ENCODE assay signal across 8 mouse cellular contexts in the genomic region with DNA sequence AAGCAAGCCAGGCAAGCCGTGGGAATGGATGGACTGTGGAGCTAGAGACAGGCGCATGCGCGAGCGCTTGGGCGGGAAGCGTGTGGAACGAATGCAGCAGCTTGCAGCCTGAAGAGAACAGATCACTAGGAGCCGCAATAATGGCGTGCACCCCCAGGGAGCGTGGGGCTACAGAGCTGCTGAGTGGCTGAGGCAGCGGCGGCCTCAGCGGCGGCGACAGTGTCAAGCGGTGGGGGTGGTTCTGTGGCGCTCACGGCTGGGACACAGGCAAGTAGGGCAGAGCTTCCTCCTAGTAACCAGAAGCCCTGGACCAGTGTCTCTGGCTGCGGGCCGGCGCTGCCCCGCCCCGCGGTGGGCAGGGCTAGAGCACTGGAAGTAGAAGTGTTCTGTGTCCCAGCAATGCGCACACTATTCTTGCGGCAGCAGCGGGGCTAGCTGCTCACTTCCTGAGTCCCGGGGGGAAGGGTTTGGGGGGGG. TPM values are rescaled to one million over a fixed set of nuclear protein-coding genes. Genes with fewer than 3 reads are reported as not detected.
A peak's percentile ranks its signal among the peaks of the same experiment; 100 is the strongest.
DNase-seq lines count a peak whose midpoint lies in the region; ATAC-seq lines count a peak whose summit lies in the region.

No protein-coding gene starts in this region.

- H3K9ac ChIP-seq in hindbrain, embryonic 11.5 days (ENCODE audit: low read depth, low read length), result peak overlapping the region; percentile 65

- peak overlapping the region; percentile 38 for H3K4me3 ChIP-seq in hindbrain, embryonic 11.5 days (ENCODE audit: low read depth, low read length)

- H3K27me3 ChIP-seq in hindbrain, embryonic 11.5 days (ENCODE audit: control insufficient read depth, insufficient read depth, low read length), result no peaks in the 10 kb centered on the region

- under 1% methylated on average over 26 of the region's 29 CpGs for WGBS in hindbrain, embryonic 11.5 days

- peak; percentile 94 for DNase-seq in MEL-GATA-1-ER (ENCODE audit: extremely low read depth, low read depth)
- DNase-seq in cerebellum, adult 8-10 months, result peak; percentile 91
- peak; percentile 95 for DNase-seq in hindbrain, embryonic 11.5 days (ENCODE audit: low spot score)
- DNase-seq in layer of hippocampus, postnatal 10 days (ENCODE audit: low spot score in 2 of 2), result peak; percentile 85 to 88
- peak; percentile 95 for DNase-seq in lung, postnatal 10 days
- peak; percentile 89 for DNase-seq in ovary, postnatal 36 days (ENCODE audit: low spot score)
- DNase-seq in thymus, postnatal 25 days, result peak; percentile 85

- H3K4me2 ChIP-seq in hindbrain, embryonic 11.5 days (replicated peaks; ENCODE audit: low read depth, low read length), result peak overlapping the region; percentile 85

- peak overlapping the region; percentile 88 for H3K27ac ChIP-seq in hindbrain, embryonic 11.5 days (ENCODE audit: low read depth, low read length)

- peak; percentile 98 for ATAC-seq in frontal cortex, adult (ENCODE audit: low TSS enrichment)
- ATAC-seq in hindbrain, embryonic 11.5 days (ENCODE audit: low FRiP score), result peak; percentile 98

- no peaks in the 10 kb centered on the region for H3K36me3 ChIP-seq in hindbrain, embryonic 11.5 days (ENCODE audit: control insufficient read depth, insufficient read depth, low read length)

- no peaks in the 10 kb centered on the region for H3K9me3 ChIP-seq in hindbrain, embryonic 11.5 days (ENCODE audit: control insufficient read depth, low read length)

- 0 out of 2 replicates have a peak, but pooled peaks cover 4% of the 10 kb centered on the region for H3K4me1 ChIP-seq in hindbrain, embryonic 11.5 days (replicated peaks; ENCODE audit: control insufficient read depth, insufficient read depth, low read length)

RNA-seq across cellular contexts. Expression of a gene that starts 7.3 kb away (rescaled TPM):
- not detected in 2 replicates for polyA plus RNA-seq in hindbrain, embryonic 11.5 days (2014; fragmentation: Nextera tagmentation; extraction: Ambion mirVana)
- not detected for total RNA-seq in layer of hippocampus, postnatal 10 days (2021)

RNA-seq across cellular contexts. Expression of a gene that starts 16.9 kb away (rescaled TPM):
- polyA plus RNA-seq in hindbrain, embryonic 11.5 days (2014; fragmentation: Nextera tagmentation; extraction: Ambion mirVana), result not detected in 2 replicates
- not detected for total RNA-seq in layer of hippocampus, postnatal 10 days (2021)

RNA-seq across cellular contexts. Expression of a gene that starts 30.5 kb away (rescaled TPM):
- not detected in 2 replicates for polyA plus RNA-seq in hindbrain, embryonic 11.5 days (2014; fragmentation: Nextera tagmentation; extraction: Ambion mirVana)
- not detected for total RNA-seq in layer of hippocampus, postnatal 10 days (2021)

RNA-seq across cellular contexts. Expression of a gene that starts 43.9 kb away (rescaled TPM):
- polyA plus RNA-seq in hindbrain, embryonic 11.5 days (2014; fragmentation: Nextera tagmentation; extraction: Ambion mirVana), result not detected in 2 replicates
- total RNA-seq in layer of hippocampus, postnatal 10 days (2021), result not detected

RNA-seq across cellular contexts. Expression of a gene that starts 43.9 kb away (rescaled TPM):
- polyA plus RNA-seq in hindbrain, embryonic 11.5 days (2014; fragmentation: Nextera tagmentation; extraction: Ambion mirVana), result not detected in 2 replicates
- not detected for total RNA-seq in layer of hippocampus, postnatal 10 days (2021)

Comparison
In these comparisons a context has a peak if more than half of its experiments do, and no peak if none do; other contexts are left out.
1. Peak in every context shown above with its lines: DNase-seq, ATAC-seq, H3K4me3 ChIP-seq and H3K27ac ChIP-seq.